Mouse (Mus musculus): ENCODE results near the gene Il19. TPM values are rescaled to one million over a fixed set of nuclear protein-coding genes. Genes with fewer than 3 reads are reported as not detected.

The Il19 gene
- polyA plus RNA-seq, 1 experiment from 2014 or later: not detected

DNA sequence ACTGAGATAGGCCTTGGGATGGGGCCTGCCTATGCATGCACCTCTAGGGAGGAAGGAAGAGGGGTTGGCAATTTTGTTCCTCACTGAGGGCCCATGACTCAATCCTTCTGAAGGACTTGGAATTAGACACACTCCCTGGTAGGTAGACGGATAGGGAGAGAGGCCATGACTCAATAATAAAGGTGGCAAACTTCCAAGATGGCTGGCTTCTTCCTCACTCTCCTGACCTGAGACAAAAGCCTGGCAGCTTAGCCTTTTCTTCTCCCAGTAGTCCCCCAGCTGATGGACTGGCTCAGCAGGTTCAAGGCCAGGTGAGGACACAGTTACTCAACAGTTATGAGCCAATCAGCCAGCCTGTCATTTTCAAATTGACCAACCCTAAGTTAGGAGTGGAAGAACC, 47.5 kb downstream of the Il19 start:
- Histone ChIP-seq H3K9me3 (replicated peaks; ENCODE audit: control insufficient read depth, low read length) (no peaks in the 10 kb centered on the region), H3K27ac (ENCODE audit: low read length) (no peak overlapping the region), H3K36me3 (ENCODE audit: control insufficient read depth, insufficient read depth, low read length) (no peaks in the 10 kb centered on the region), H3K9ac (ENCODE audit: low read length) (no peak overlapping the region), H3K4me2 (ENCODE audit: low read depth, low read length) (no peak overlapping the region), H3K4me3 (replicated peaks; ENCODE audit: low read length) (no peak overlapping the region), H3K4me1 (ENCODE audit: control insufficient read depth, insufficient read depth, low read length) (no peaks in the 10 kb centered on the region), H3K27me3 (ENCODE audit: control insufficient read depth, insufficient read depth, low read length) (no peaks in the 10 kb centered on the region)
- 0 out of 2 replicates have a peak, but pooled peaks have one; percentile 37 for ATAC-seq (ENCODE audit: insufficient read depth, low FRiP score)
- WGBS: 50% methylated on average over 1 of the region's 1 CpGs

- ATAC-seq (ENCODE audit: insufficient read depth, low FRiP score): no peak
- Histone ChIP-seq H3K4me2 (ENCODE audit: low read depth, low read length) (no peak within 1 kb of the TSS), H3K4me1 (ENCODE audit: control insufficient read depth, insufficient read depth, low read length) (no peaks in the 10 kb centered on the region), H3K27ac (ENCODE audit: low read length) (no peak within 1 kb of the TSS), H3K36me3 (ENCODE audit: control insufficient read depth, insufficient read depth, low read length) (no peaks in the 10 kb centered on the region), H3K27me3 (ENCODE audit: control insufficient read depth, insufficient read depth, low read length) (no peaks in the 10 kb centered on the region), H3K9ac (ENCODE audit: low read length) (no peak within 1 kb of the TSS), H3K9me3 (replicated peaks; ENCODE audit: control insufficient read depth, low read length) (no peaks in the 10 kb centered on the region), H3K4me3 (replicated peaks; ENCODE audit: low read length) (no peak within 1 kb of the TSS)
Measured at GRCm38 (mm10) chr1:130887354-130887753, 52.6 kb downstream of the Il19 start, which contains the start of gene Il24. TSS of gene Il24 (minus strand) at chr1:130887454.

GRCm38 (mm10) chr1:130883146-130883545, 56.8 kb downstream of the Il19 start:
- Histone ChIP-seq H3K27me3 (ENCODE audit: control insufficient read depth, insufficient read depth, low read length) (peaks cover 5% of the 10 kb centered on the region; the same call in 1 of the 2 replicates), H3K36me3 (ENCODE audit: control insufficient read depth, insufficient read depth, low read length) (no peaks in the 10 kb centered on the region), H3K9me3 (replicated peaks; ENCODE audit: control insufficient read depth, low read length) (no peaks in the 10 kb centered on the region), H3K27ac (ENCODE audit: low read length) (no peak overlapping the region), H3K4me3 (replicated peaks; ENCODE audit: low read length) (no peak overlapping the region), H3K9ac (ENCODE audit: low read length) (no peak overlapping the region), H3K4me1 (ENCODE audit: control insufficient read depth, insufficient read depth, low read length) (no peaks in the 10 kb centered on the region), H3K4me2 (ENCODE audit: low read depth, low read length) (no peak overlapping the region)
- WGBS: 77% methylated on average over 4 of the region's 4 CpGs
- no peak for ATAC-seq (ENCODE audit: insufficient read depth, low FRiP score)

Other genes starting within 250 kb of the Il19 start
- gene Gm29427, start 224.3 kb downstream of the Il19 start, polyA plus RNA-seq (2015; fragmentation: Nextera tagmentation; extraction: Ambion mirVana): 0.09 TPM in 1 of 2 replicates, not detected in the other
- 14.9 and 15.8 TPM in 2 replicates for gene Yod1, start 222.8 kb downstream of the Il19 start, polyA plus RNA-seq (2015; fragmentation: Nextera tagmentation; extraction: Ambion mirVana)
- 11.3 and 11.6 TPM in 2 replicates for gene Pfkfb2, start 210.9 kb downstream of the Il19 start, polyA plus RNA-seq (2015; fragmentation: Nextera tagmentation; extraction: Ambion mirVana)
- gene AA986860, start 208.1 kb downstream of the Il19 start, polyA plus RNA-seq (2015; fragmentation: Nextera tagmentation; extraction: Ambion mirVana): 44.2 and 52.0 TPM in 2 replicates
- 0.42 and 0.56 TPM in 2 replicates for gene Fcamr, start 139.2 kb downstream of the Il19 start, polyA plus RNA-seq (2015; fragmentation: Nextera tagmentation; extraction: Ambion mirVana)
- 0.34 and 0.70 TPM in 2 replicates for gene Pigr, start 113.4 kb downstream of the Il19 start, polyA plus RNA-seq (2015; fragmentation: Nextera tagmentation; extraction: Ambion mirVana)
- 0.40 TPM in 1 of 2 replicates, not detected in the other for gene Fcmr, start 74.4 kb downstream of the Il19 start, polyA plus RNA-seq (2015; fragmentation: Nextera tagmentation; extraction: Ambion mirVana)
- not detected in 2 replicates for gene Il24, start 52.7 kb downstream of the Il19 start, polyA plus RNA-seq (2015; fragmentation: Nextera tagmentation; extraction: Ambion mirVana)
- not detected in 2 replicates for gene Il20, start 28.7 kb downstream of the Il19 start, polyA plus RNA-seq (2015; fragmentation: Nextera tagmentation; extraction: Ambion mirVana)
- gene Il10, start 79.7 kb upstream of the Il19 start, polyA plus RNA-seq (2015; fragmentation: Nextera tagmentation; extraction: Ambion mirVana): not detected in 2 replicates
- 16.6 and 18.0 TPM in 2 replicates for gene Mapkapk2, start 157.7 kb upstream of the Il19 start, polyA plus RNA-seq (2015; fragmentation: Nextera tagmentation; extraction: Ambion mirVana)
- gene Dyrk3, start 198.2 kb upstream of the Il19 start, polyA plus RNA-seq (2015; fragmentation: Nextera tagmentation; extraction: Ambion mirVana): 2.9 and 3.4 TPM in 2 replicates
- gene Eif2d, start 213.1 kb upstream of the Il19 start, polyA plus RNA-seq (2015; fragmentation: Nextera tagmentation; extraction: Ambion mirVana): 62.1 and 64.0 TPM in 2 replicates

Data from stomach, embryonic 16.5 days (tissue).